Mouse (Mus musculus) midbrain, embryonic 11.5 days (tissue): ENCODE measurements around the gene Tmcc3. TPM values are rescaled to one million over a fixed set of nuclear protein-coding genes. Genes with fewer than 3 reads are reported as not detected.
"Not testable (repeated sequence)": the region's sequence is repeated elsewhere in the genome, so short reads cannot be mapped to it uniquely, and the experiment has no call there.

Source experiments
- ATAC-seq: fragments of 200-750 bp; cut with Nextera tagmentation; 2 replicates; pipeline ENCODE4 v1.8.0; 2017; ENCODE audit warnings: moderate TSS enrichment, moderate library complexity; ENCODE audit not compliant: low FRiP score
- DNase-seq: peaks from one replicate; pipeline ENCODE4 v3.0.0; 2015; ENCODE audit warnings: low spot score; ENCODE audit errors: missing footprints
- H3K27ac ChIP-seq: fragments of 300-500 bp; sonication (generic); 2 replicates; pipeline ENCODE4 v1.5.1; 2014; ENCODE audit warnings: low read depth, low read length
- H3K27me3 ChIP-seq: fragments of 300-500 bp; sonication (generic); 2 replicates; pipeline ENCODE4 v1.6.1; 2014; ENCODE audit warnings: mild to moderate bottlenecking, low read length, moderate library complexity, mixed read lengths; ENCODE audit not compliant: control insufficient read depth, insufficient read depth
- H3K36me3 ChIP-seq: fragments of 300-500 bp; sonication (generic); 2 replicates; pipeline ENCODE4 v1.6.1; 2014; ENCODE audit warnings: mild to moderate bottlenecking, low read length, moderate library complexity, mixed read lengths; ENCODE audit not compliant: control insufficient read depth, insufficient read depth
- H3K4me1 ChIP-seq: fragments of 300-500 bp; sonication (generic); 2 replicates; pipeline ENCODE4 v1.6.1; 2014; ENCODE audit warnings: low read length; ENCODE audit not compliant: control insufficient read depth, insufficient read depth
- H3K4me2 ChIP-seq: fragments of 300-500 bp; sonication (generic); 2 replicates; pipeline ENCODE4 v1.6.1; 2014; ENCODE audit warnings: mild to moderate bottlenecking, moderate library complexity
- H3K4me3 ChIP-seq: fragments of 300-500 bp; sonication (generic); 2 replicates; pipeline ENCODE4 v1.5.1; 2014; ENCODE audit warnings: low read depth, low read length
- H3K9ac ChIP-seq: fragments of 300-500 bp; sonication (generic); 2 replicates; pipeline ENCODE4 v1.6.1; 2014; ENCODE audit warnings: low read length
- H3K9me3 ChIP-seq: fragments of 300-500 bp; sonication (generic); 2 replicates; pipeline ENCODE4 v1.6.1; 2016; ENCODE audit warnings: low read length; ENCODE audit not compliant: control insufficient read depth
- WGBS: fragments of 180-500 bp; shearing (Covaris S2); extraction: QIAGEN DNeasy Blood & Tissue Kit; methylation state at CpG from one replicate; pipeline ENCODE4 v1.1.7; 2014; 5-methylcytosine and 5-hydroxymethylcytosine counted together
- polyA plus RNA-seq: library from polyadenylated mRNA; unstranded; fragments of >200 nt; fragmentation: Nextera tagmentation; extraction: Ambion mirVana; gene quantifications from 2 replicates; pipeline ENCODE4 v1.2.1, GENCODE M21; 2014

Gene Tmcc3
- polyA plus RNA-seq, 1 experiment from 2014 or later: 3.2 TPM

- H3K4me1 ChIP-seq: peaks cover 20% of the 10 kb centered on the region
- peak overlapping the region; percentile 22; the same call in 1 of the 2 replicates for H3K27ac ChIP-seq
- 22% methylated on average over 17 of the region's 17 CpGs for WGBS
- H3K9ac ChIP-seq: peak overlapping the region; percentile 47
- DNase-seq: peak; percentile 91
- peak overlapping the region; percentile 37 for H3K4me2 ChIP-seq
- H3K9me3 ChIP-seq: no peaks in the 10 kb centered on the region
- H3K27me3 ChIP-seq: no peaks in the 10 kb centered on the region
- H3K36me3 ChIP-seq: no peaks in the 10 kb centered on the region
- H3K4me3 ChIP-seq: 0 out of 2 replicates have a peak overlapping the region, but pooled peaks have one; percentile 5
- peak; percentile 70 for ATAC-seq
These were observed 273.2 kb downstream of the Tmcc3 start for GRCm38 (mm10) chr10:94584851-94585359.

GRCm38 (mm10) chr10:94585819-94586218 lies 274.1 kb downstream of the Tmcc3 start:
- Histone ChIP-seq H3K27ac (no peak overlapping the region), H3K36me3 (no peaks in the 10 kb centered on the region), H3K27me3 (no peaks in the 10 kb centered on the region), H3K4me3 (no peak overlapping the region), H3K9ac (no peak overlapping the region), H3K4me2 (no peak overlapping the region), H3K4me1 (peaks cover 20% of the 10 kb centered on the region), H3K9me3 (no peaks in the 10 kb centered on the region)
- DNase-seq (no peak), ATAC-seq (no peak)
- 69% methylated on average over 8 of the region's 8 CpGs for WGBS

GRCm38 (mm10) chr10:94588976-94589375 lies 277.2 kb downstream of the Tmcc3 start:
- WGBS: 89% methylated on average over 5 of the region's 5 CpGs
- H3K9me3 ChIP-seq: no peaks in the 10 kb centered on the region
- H3K4me1 ChIP-seq: peaks cover 16% of the 10 kb centered on the region
- no peak overlapping the region for H3K27ac ChIP-seq
- H3K9ac ChIP-seq: no peak overlapping the region
- DNase-seq (no peak), ATAC-seq (no peak)
- H3K27me3 ChIP-seq: no peaks in the 10 kb centered on the region
- no peak overlapping the region for H3K4me3 ChIP-seq
- H3K4me2 ChIP-seq: no peak overlapping the region
- no peaks in the 10 kb centered on the region for H3K36me3 ChIP-seq

- Histone ChIP-seq H3K4me3 (no peak overlapping the region), H3K4me1 (no peaks in the 10 kb centered on the region), H3K27me3 (no peaks in the 10 kb centered on the region), H3K9ac (no peak overlapping the region), H3K36me3 (no peaks in the 10 kb centered on the region), H3K4me2 (no peak overlapping the region), H3K27ac (no peak overlapping the region), H3K9me3 (no peaks in the 10 kb centered on the region)
- ATAC-seq: no peak
- no peak for DNase-seq
- WGBS: 88% methylated on average over 9 of the region's 9 CpGs
These were observed 284.0 kb downstream of the Tmcc3 start for GRCm38 (mm10) chr10:94595705-94596104.

GRCm38 (mm10) chr10:94599846-94600245 lies 288.1 kb downstream of the Tmcc3 start:
- not testable (repeated sequence) for H3K9ac ChIP-seq, H3K9me3 ChIP-seq, H3K4me2 ChIP-seq, ATAC-seq, H3K4me1 ChIP-seq, H3K27ac ChIP-seq, H3K4me3 ChIP-seq, H3K36me3 ChIP-seq, DNase-seq, H3K27me3 ChIP-seq
- WGBS: 90% methylated on average over 1 of the region's 2 CpGs

GRCm38 (mm10) chr10:94601034-94601433 lies 289.3 kb downstream of the Tmcc3 start:
- no peak overlapping the region for H3K9ac ChIP-seq
- no peak overlapping the region for H3K4me2 ChIP-seq
- no peak for DNase-seq
- no peak for ATAC-seq
- H3K4me3 ChIP-seq: no peak overlapping the region
- H3K4me1 ChIP-seq: no peaks in the 10 kb centered on the region
- H3K9me3 ChIP-seq: no peaks in the 10 kb centered on the region
- H3K27ac ChIP-seq: no peak overlapping the region
- WGBS: 91% methylated on average over 6 of the region's 6 CpGs
- no peaks in the 10 kb centered on the region for H3K27me3 ChIP-seq
- no peaks in the 10 kb centered on the region for H3K36me3 ChIP-seq

GRCm38 (mm10) chr10:94605491-94605890 lies 293.7 kb downstream of the Tmcc3 start:
- Histone ChIP-seq H3K4me3 (no peak overlapping the region), H3K4me2 (no peak overlapping the region), H3K36me3 (no peaks in the 10 kb centered on the region), H3K9me3 (no peaks in the 10 kb centered on the region), H3K27me3 (no peaks in the 10 kb centered on the region), H3K4me1 (no peaks in the 10 kb centered on the region), H3K27ac (no peak overlapping the region), H3K9ac (no peak overlapping the region)
- ATAC-seq: no peak
- DNase-seq: no peak
- 93% methylated on average over 4 of the region's 4 CpGs for whole genome bisulfite sequencing

GRCm38 (mm10) chr10:94609309-94609777 lies 297.6 kb downstream of the Tmcc3 start:
- H3K9me3 ChIP-seq: no peaks in the 10 kb centered on the region
- H3K4me2 ChIP-seq: no peak overlapping the region
- no peak overlapping the region for H3K9ac ChIP-seq
- peaks cover 7% of the 10 kb centered on the region for H3K4me1 ChIP-seq
- DNase-seq (peak; percentile 95), ATAC-seq (peak; percentile 82)
- no peak overlapping the region for H3K27ac ChIP-seq
- WGBS: 51% methylated on average over 5 of the region's 5 CpGs
- H3K36me3 ChIP-seq: no peaks in the 10 kb centered on the region
- H3K27me3 ChIP-seq: no peaks in the 10 kb centered on the region
- H3K4me3 ChIP-seq: no peak overlapping the region

- H3K36me3 ChIP-seq: no peaks in the 10 kb centered on the region
- no peaks in the 10 kb centered on the region for H3K9me3 ChIP-seq
- H3K27me3 ChIP-seq: no peaks in the 10 kb centered on the region
- 0 out of 2 replicates have a peak overlapping the region, but pooled peaks have one; percentile 7 for H3K9ac ChIP-seq
- H3K4me1 ChIP-seq: peaks cover 7% of the 10 kb centered on the region
- no peak overlapping the region for H3K4me3 ChIP-seq
- ATAC-seq (peak; percentile 39; the same call in 1 of the 2 replicates), DNase-seq (no peak)
- no peak overlapping the region for H3K4me2 ChIP-seq
- 49% methylated on average over 13 of the region's 13 CpGs for WGBS
- H3K27ac ChIP-seq: no peak overlapping the region
These were observed 299.6 kb downstream of the Tmcc3 start for GRCm38 (mm10) chr10:94611228-94611968.
